Mouse (Mus musculus) lung, postnatal 0 days (tissue): ENCODE measurements around the gene Gaa.

Source experiments
- CTCF ChIP-seq: IDR thresholded peaks from 2 replicates; pipeline ENCODE4 v1.5.1; 2016; ENCODE audit warnings: antibody characterized with exemption, mild to moderate bottlenecking
- EP300 ChIP-seq: IDR thresholded peaks from 2 replicates; pipeline ENCODE4 v1.6.1; 2016; ENCODE audit warnings: antibody characterized with exemption, mild to moderate bottlenecking, control low read depth

DNA sequence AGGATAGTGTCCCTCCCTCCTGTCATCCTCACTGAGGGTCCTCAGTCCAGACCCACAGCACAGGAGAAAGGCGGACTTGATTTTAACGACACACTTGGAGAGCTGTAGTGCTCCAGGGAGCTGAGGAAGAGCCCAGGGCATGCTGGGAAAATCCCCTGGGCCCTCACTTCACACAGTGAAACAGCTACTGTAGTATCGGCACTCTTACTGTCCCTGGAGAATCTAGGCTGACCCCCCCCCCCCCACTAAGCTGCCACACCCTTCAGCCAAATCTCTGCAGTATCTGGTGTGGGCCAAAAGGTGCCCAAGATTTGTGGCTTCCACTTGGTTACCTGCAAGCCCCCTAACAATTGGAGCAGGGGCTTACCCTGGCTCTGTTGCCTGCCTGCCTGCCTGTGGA lies 30.7 kb upstream of the Gaa start:
- TF ChIP-seq EP300: no peak
- no peak for TF ChIP-seq CTCF
